Mouse (Mus musculus) heart, adult 2 months (tissue): Measurements from ENCODE around the gene Fosl1.

Experiments used
- EP300 ChIP-seq: fragments of 200-500 bp; IDR thresholded peaks from 2 replicates; pipeline ENCODE4 v1.6.1; 2011; ENCODE audit warnings: low read depth, low read length, control low read depth; ENCODE audit not compliant: insufficient read depth
- POLR2A ChIP-seq: fragments of 200-500 bp; IDR thresholded peaks from 2 replicates; pipeline ENCODE4 v1.6.1; 2011; ENCODE audit warnings: mild to moderate bottlenecking, low read depth, low read length, control low read depth; ENCODE audit not compliant: insufficient read depth

GRCm38 (mm10) chr19:5490313-5490897 is 43.1 kb downstream of the Fosl1 start, which contains the start of gene Cfl1:
- TF ChIP-seq EP300 (peak; percentile 73), POLR2A (peak; percentile 98)
